Mouse (Mus musculus) left cerebral cortex, adult 2 months (tissue): ENCODE measurements around the gene Pitpnm3. TPM values are rescaled to one million over a fixed set of nuclear protein-coding genes. Genes with fewer than 3 reads are reported as not detected.
"Not testable (repeated sequence)": the region's sequence is repeated elsewhere in the genome, so short reads cannot be mapped to it uniquely, and the experiment has no call there.

ENCODE experiments used
- DNase-seq, 2 experiments: peaks; one replicate each; pipeline ENCODE4 v3.0.0; 2021 to 2022; ENCODE audit warnings: low spot score in 2 of 2, mixed read lengths in 1 of 2; ENCODE audit errors: extremely low spot score in 1 of 2
- H3K27ac ChIP-seq: fragments of 200-600 bp; 2 replicates; pipeline ENCODE4 v1.8.1; 2022
- H3K4me3 ChIP-seq: fragments of 200-600 bp; 2 replicates; pipeline ENCODE4 v1.8.1; 2022
- CTCF ChIP-seq: fragments of 200-600 bp; IDR thresholded peaks from 2 replicates; pipeline ENCODE4 v1.8.1; 2022; ENCODE audit warnings: antibody characterized with exemption, mild to moderate bottlenecking, moderate library complexity
- intact Hi-C: fragments of 180-260 bp; cut with DNase I; formaldehyde crosslinking; loops from one replicate; pipeline ENCODE4 v1.15.1; 2025
- long read RNA-seq, 2 experiments: library from polyadenylated mRNA; stranded (forward); transcript quantifications; one replicate each; pipeline ENCODE4 v2.0.0; 2021; ENCODE audit warnings: borderline mapping rate in 2 of 2
- total RNA-seq, 2 experiments: library from RNA; stranded (reverse); gene quantifications; 2 replicates each; pipeline ENCODE4 v1.2.3; 2021

Gene Pitpnm3
- 10 to 100 TPM; 88.9 to 92.4 TPM for total RNA-seq
- long read RNA-seq, experiment 1, full-length matches to known transcripts, result 53 of 135 reads
- long read RNA-seq, experiment 1, partial matches to known transcripts, result 29 of 135 reads
- long read RNA-seq, experiment 1, other reads (novel, unspliced or antisense), result 53 of 135 reads
- long read RNA-seq, experiment 2, full-length matches to known transcripts, result 53 of 135 reads
- long read RNA-seq, experiment 2, partial matches to known transcripts, result 27 of 135 reads
- long read RNA-seq, experiment 2, other reads (novel, unspliced or antisense), result 55 of 135 reads

DNA sequence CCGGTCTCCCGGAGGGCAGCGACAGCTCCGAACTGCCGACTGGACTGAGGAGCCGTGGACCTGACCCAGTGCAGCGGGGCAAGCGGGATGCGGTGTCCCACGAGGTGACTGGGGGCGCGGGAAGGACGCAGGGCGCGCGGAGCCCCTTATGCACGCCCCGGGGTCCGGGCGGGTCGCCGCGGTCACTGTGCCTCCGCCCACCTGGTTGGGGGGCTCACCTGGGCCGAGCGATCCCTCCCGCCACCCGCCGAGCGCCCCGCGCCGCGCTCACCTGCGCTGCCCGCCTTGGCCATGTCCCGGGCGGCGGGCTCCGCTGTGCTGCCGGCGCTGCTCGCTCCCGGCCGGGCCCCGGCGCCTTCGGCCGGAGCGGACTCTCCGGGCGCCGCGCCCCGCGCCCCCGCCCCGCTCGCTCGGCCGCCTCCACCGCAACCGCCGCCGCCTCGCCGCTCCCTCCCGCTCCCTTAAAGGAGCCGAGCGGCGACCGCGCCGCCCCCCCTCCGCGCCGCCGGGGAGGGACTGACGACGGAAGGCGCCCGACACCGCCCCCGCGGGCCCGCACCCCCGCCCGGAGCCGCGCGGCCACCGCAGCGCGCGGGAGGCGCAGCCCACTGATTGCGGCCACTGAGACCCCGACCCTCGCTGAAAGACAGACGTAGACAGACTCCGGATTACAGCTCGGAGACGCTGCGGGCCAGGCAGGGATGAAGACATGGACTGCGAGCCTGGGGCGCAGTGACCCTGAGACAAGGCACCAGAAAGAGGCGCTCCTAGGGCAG lies at the start of gene Pitpnm3:
Gene Pitpnm3 (minus strand): TSS at position 396 of the 776 bp plus-strand sequence.
- intact Hi-C loops, result no loop called here
- peak within 1 kb of the TSS; percentile 94 for H3K27ac ChIP-seq
- no peak for TF ChIP-seq CTCF
- peak within 1 kb of the TSS; percentile 81 for H3K4me3 ChIP-seq
- DNase-seq, result peak; percentile 67 to 70

DNA sequence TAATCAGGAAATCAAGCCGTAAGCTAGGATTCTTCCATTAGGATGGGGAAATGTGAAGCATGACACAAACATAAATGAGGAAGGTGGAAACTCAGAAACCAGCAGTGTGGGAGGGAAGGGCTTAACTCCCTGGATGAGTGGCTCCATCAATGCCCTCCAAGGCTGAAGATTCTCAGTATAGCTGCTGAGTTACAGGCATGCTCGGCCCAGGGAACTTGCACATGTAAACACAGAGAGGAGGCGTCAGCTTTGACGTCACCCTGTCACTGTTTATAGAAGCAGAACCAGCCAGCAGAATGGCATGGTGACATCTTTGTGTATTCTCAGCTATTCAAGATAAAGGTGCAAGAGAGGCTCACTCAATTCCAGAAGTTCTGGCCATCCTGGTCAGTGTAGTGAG lies 48.7 kb upstream of the Pitpnm3 start:
- DNase-seq, result no peak
- intact Hi-C loops, result no loop called here
- Histone ChIP-seq H3K27ac (no peak overlapping the region), H3K4me3 (no peak overlapping the region)
- no peak for TF ChIP-seq CTCF

DNA sequence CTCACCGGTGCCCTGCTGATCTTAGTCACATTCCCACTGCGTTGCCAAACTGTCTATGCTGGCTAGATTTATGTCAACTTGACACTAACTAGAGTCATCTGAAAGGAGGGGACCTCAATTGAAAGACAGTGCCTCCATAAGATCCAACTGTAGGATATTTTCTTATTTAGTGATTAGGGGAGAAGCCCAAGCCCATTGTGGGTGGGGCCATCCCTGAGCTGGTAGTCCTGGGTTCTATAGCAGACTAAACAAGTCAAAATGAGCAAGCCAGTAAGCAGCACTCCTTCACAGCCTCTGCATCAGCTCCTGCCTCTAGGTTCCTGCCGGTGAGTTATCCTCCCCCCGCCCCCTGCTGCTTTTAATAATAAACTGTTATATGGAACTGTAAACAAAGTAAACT lies 45.6 kb upstream of the Pitpnm3 start:
- DNase-seq, result no peak
- TF ChIP-seq CTCF, result no peak
- Histone ChIP-seq H3K4me3 (no peak overlapping the region), H3K27ac (no peak overlapping the region)
- intact Hi-C loops, result no loop called here

DNA sequence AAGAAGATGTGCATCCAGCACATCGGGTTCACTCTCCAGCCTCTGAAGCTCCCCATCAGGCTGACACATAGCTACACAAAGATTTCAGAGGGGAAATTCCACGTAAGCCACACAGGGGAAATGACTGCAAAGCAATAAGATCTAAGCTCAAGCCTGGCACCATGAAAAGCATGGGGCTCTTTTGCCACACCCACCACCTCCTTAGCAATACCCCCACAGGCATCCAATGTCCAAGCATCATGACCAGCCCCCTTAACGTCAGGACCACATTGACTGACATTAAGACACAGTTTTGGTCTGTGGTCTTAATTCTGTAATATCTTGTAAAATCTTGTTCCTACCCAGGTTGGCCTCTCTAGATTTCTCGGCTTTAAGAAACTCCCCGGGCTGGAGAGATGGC lies 45.0 kb upstream of the Pitpnm3 start:
- intact Hi-C loops, result no loop called here
- TF ChIP-seq CTCF, result no peak

DNA sequence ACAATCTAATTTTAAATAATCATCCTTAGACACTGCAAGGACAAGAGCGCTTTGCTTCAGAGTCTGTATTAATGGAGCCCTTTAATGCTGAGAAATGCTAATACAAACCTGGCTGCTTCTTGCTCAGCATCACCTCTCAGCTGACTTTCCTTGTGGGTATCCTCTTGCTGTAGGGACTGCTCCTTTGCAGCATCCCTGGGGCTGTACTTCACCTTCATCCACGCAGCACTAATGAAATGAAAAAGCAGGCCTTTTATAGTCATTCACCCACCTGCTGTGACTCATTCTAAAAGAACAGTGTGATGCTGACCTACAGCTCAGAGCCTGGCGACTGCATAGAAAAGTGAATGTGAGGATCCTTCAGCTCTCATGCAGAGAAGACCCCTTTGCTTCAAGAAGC lies 41.0 kb upstream of the Pitpnm3 start:
- DNase-seq, result no peak
- Histone ChIP-seq H3K4me3 (no peak overlapping the region), H3K27ac (no peak overlapping the region)
- TF ChIP-seq CTCF, result no peak
- intact Hi-C loops, result no loop called here

More for the DNA sequence above, 45.0 kb upstream of the Pitpnm3 start:
- Histone ChIP-seq H3K4me3 (no peak overlapping the region), H3K27ac (no peak overlapping the region)
- DNase-seq, result no peak

DNA sequence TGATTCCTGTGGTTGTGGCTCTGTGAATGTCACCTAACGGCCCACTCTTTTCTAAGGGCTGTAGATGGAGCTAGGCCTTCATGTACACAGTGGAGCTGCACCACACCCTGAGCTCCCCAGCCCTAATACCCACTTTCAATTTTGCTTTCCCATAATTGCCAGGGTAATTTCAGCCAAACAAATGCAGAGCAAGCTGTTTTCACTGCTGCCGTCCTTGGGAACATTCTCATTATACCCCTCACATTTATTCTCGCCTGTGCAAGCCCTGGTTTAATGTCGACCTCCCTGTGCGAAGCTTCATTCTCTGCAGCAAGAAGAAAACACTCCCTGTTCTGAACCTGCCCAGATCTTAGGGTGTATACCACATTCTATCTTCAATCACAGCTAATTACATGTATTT lies 40.4 kb upstream of the Pitpnm3 start:
- no peak for TF ChIP-seq CTCF
- no peak for DNase-seq
- H3K4me3 ChIP-seq, result no peak overlapping the region
- no peak overlapping the region for H3K27ac ChIP-seq
- intact Hi-C loops, result no loop called here

DNA sequence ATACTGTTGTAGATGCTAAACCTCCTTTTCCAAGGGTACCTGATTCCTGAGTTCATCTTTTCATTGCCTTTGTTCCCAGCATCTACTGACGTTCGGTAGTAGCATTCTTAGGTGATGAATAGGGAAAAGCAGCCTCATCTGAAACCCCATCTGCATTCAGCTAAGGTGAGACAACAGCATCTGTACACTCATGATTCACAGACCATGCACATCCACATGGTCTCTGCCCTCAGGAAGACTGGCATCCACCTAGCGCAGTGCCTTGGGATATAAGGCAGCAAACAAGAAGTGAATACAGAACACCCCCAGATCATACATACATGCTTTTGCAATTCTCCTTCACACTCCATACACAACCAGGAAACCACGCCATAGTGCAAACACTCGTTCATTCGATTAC lies 39.1 kb upstream of the Pitpnm3 start:
- TF ChIP-seq CTCF, result no peak
- intact Hi-C loops, result no loop called here
- DNase-seq, result no peak
- H3K4me3 ChIP-seq, result no peak overlapping the region
- H3K27ac ChIP-seq, result no peak overlapping the region

DNA sequence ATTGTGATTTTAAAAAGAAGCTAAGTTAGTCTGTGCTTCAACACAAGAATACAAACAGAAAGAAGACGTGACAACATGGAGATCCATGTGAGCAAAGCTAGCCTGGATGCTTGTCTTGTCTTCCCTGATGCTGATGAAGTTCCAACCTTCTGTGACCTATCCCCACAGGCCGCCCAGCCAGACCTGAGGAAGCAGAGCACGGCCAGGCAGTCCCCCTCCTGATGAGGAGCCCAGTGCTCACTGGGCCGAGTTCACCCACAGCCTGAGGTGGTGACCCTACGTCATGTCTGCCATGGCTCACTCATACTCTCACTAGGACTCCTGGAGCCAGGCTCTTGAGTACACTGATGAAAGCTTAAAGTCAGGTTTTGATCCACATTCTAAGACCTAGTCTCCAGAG lies 37.9 kb upstream of the Pitpnm3 start:
- intact Hi-C loops, result no loop called here
- no peak for DNase-seq
- Histone ChIP-seq H3K27ac (no peak overlapping the region), H3K4me3 (no peak overlapping the region)
- TF ChIP-seq CTCF, result no peak

DNA sequence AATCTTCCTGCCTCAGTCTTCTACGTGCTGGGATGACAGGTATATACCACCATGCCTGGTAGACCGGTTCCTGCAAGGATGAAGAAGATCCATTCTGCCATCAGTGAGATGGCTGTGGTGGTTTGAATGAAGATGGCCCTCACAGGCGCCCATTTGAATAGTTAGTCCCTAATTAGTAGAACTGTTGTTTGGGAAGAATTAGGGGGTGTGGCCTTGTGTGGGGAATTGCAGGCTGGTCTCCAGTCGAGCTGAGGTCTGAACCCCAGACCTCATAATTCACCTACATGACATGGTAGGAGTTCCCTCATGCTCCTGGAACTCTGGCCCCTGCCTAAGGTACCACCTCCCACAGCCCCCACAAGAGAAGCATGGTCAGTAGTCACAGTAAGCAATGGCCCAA lies 36.3 kb upstream of the Pitpnm3 start:
- intact Hi-C loops, H3K4me3 ChIP-seq, H3K27ac ChIP-seq, DNase-seq: not testable (repeated sequence)

DNA sequence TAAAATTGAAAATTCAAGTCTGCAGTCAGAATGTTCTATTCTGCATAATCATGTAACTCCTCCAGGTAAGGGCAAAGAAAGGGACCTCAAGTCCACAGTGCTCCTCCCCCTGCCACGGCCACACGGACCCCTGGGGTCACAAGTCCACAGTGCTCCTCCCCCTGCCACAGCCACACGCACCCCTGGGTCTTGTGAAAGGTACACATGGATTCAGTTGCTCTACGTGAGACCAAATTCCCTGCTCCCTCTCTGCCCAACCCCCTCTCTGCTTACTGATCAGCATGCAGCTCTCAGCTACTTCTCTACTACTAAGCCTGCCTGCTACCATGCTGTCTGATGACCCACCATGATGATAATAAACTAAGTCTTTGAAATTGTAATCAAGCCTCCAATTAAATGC lies 34.3 kb upstream of the Pitpnm3 start:
- Histone ChIP-seq H3K4me3 (no peak overlapping the region), H3K27ac (no peak overlapping the region)
- intact Hi-C loops, result no loop called here
- no peak for DNase-seq
- TF ChIP-seq CTCF, result no peak

DNA sequence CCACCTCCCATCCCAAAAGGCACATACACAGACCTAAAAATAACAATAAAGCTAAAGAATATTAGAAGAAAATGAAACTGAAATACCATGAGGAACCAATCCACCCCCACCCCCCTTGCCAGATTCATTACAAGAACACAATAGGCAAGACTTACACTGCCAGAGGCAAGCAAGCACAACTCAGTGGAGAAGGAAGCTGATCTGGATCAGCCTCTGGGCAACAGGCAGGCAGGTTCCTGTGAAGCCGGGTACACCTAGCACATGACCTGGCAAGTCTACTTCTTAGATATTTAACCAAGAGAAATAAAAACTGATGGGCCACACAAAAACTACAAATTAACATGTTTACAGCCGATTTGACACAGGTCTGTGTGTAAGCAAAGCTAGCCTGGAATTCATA lies 27.6 kb upstream of the Pitpnm3 start:
- intact Hi-C loops, result no loop called here
- no peak overlapping the region for H3K4me3 ChIP-seq
- H3K27ac ChIP-seq, result no peak overlapping the region
- no peak for TF ChIP-seq CTCF
- DNase-seq, result no peak

DNA sequence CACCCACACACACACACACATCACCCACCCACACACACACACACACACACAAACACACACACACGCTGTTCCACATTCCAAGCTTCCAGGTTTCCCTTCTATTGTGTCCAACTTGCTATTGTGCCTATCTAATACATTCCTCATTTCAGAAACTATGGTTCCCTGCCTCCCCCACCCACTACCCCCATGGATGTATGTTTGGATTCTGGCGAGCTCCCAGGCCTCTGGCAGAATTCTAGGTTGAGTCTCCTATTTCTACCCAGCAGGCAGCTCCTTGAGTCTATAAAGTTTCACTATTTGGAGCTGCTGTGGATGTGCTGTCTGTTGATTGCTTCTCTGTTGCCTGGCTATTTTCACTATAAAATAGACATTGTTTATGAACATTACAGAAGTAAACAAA lies 21.0 kb upstream of the Pitpnm3 start:
- peak in 1 of 2 experiments; percentile 37 for DNase-seq
- H3K27ac ChIP-seq, result no peak overlapping the region
- intact Hi-C loops, result loop anchor here (10.0 kb wide), 1 partner anchor 822 kb away; no protein-coding TSS in a partner anchor
- no peak overlapping the region for H3K4me3 ChIP-seq
- TF ChIP-seq CTCF, result no peak
